Mouse (Mus musculus) adrenal gland, postnatal 14 days (tissue): Measurements from ENCODE around the gene Jmjd1c. TPM values are rescaled to one million over a fixed set of nuclear protein-coding genes. Genes with fewer than 3 reads are reported as not detected.

Experiments used
- DNase-seq: peaks from one replicate; pipeline ENCODE4 v3.0.0; 2021; ENCODE audit warnings: mixed read lengths
- total RNA-seq: library from RNA; stranded (reverse); gene quantifications from 2 replicates; pipeline ENCODE4 v1.2.3, GENCODE M21; 2021

Gene Jmjd1c
- total RNA-seq, 1 experiment from 2014 or later: 56.4 TPM

- no peak for DNase-seq
Measured at GRCm38 (mm10) chr10:67072600-67072999, 23.3 kb upstream of the Jmjd1c start.

GRCm38 (mm10) chr10:67073577-67073976, 22.3 kb upstream of the Jmjd1c start:
- no peak for DNase-seq

- DNase-seq: peak; percentile 49
Measured at GRCm38 (mm10) chr10:67075931-67076878, 19.7 kb upstream of the Jmjd1c start.

GRCm38 (mm10) chr10:67079030-67079429, 16.9 kb upstream of the Jmjd1c start:
- DNase-seq: no peak

- DNase-seq: no peak
Measured at GRCm38 (mm10) chr10:67081206-67082007, 14.5 kb upstream of the Jmjd1c start.

GRCm38 (mm10) chr10:67082531-67082930, 13.4 kb upstream of the Jmjd1c start:
- DNase-seq: no peak

- DNase-seq: no peak
Measured at GRCm38 (mm10) chr10:67083446-67084166, 12.3 kb upstream of the Jmjd1c start.

GRCm38 (mm10) chr10:67085124-67085523, 10.8 kb upstream of the Jmjd1c start:
- no peak for DNase-seq

- no peak for DNase-seq
Measured at GRCm38 (mm10) chr10:67085916-67086315, 10.0 kb upstream of the Jmjd1c start.

GRCm38 (mm10) chr10:67087447-67088226, 8.3 kb upstream of the Jmjd1c start:
- no peak for DNase-seq

- no peak for DNase-seq
Measured at GRCm38 (mm10) chr10:67090611-67091010, 5.3 kb upstream of the Jmjd1c start.

- DNase-seq: no peak
Measured at GRCm38 (mm10) chr10:67094922-67095321, 1.0 kb upstream of the Jmjd1c start.

GRCm38 (mm10) chr10:67096621-67097436, 904 bp downstream of the Jmjd1c start, which contains the start of gene Reep3:
Gene Reep3, minus strand, starts transcription at chr10:67096945.
- DNase-seq: peak; percentile 86

GRCm38 (mm10) chr10:67097437-67098150, 1.7 kb downstream of the Jmjd1c start:
- no peak for DNase-seq

- peak; percentile 49 for DNase-seq
Measured at GRCm38 (mm10) chr10:67098408-67099050, 2.6 kb downstream of the Jmjd1c start.

GRCm38 (mm10) chr10:67099183-67099929, 3.4 kb downstream of the Jmjd1c start:
- no peak for DNase-seq

- no peak for DNase-seq
Measured at GRCm38 (mm10) chr10:67100011-67100661, 4.2 kb downstream of the Jmjd1c start.

- DNase-seq: no peak
Measured at GRCm38 (mm10) chr10:67100831-67101251, 4.9 kb downstream of the Jmjd1c start.
